Mouse (Mus musculus): ENCODE results near the gene Olfr599.
"Not testable (repeated sequence)": the region's sequence is repeated elsewhere in the genome, so short reads cannot be mapped to it uniquely, and the experiment has no call there.

The Olfr599 gene

DNA sequence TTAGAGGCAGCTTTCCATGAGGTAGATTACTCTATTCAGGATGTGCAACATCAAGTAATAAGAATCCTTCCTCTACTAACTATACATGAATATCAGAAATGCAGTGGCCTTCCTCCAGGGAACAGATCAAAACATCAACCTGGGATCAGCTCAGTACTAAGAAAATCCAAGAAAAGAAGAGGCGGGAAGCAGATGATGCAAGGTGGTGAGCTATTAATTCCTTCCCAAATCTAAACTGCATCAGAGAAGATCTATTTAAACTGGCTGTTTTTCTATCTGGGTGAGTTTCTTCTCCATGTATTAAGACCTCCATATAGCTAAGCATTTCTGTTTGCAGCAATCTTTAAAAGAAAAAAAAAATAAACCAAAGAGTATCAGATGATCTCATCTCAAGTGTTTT lies at the start of gene Olfr599:
TSS of gene Olfr599 (plus strand) at position 301 of the 400 bp plus-strand sequence.
- DNase-seq (ENCODE audit: extremely low read depth, low read depth, low spot score) = no peak

DNA sequence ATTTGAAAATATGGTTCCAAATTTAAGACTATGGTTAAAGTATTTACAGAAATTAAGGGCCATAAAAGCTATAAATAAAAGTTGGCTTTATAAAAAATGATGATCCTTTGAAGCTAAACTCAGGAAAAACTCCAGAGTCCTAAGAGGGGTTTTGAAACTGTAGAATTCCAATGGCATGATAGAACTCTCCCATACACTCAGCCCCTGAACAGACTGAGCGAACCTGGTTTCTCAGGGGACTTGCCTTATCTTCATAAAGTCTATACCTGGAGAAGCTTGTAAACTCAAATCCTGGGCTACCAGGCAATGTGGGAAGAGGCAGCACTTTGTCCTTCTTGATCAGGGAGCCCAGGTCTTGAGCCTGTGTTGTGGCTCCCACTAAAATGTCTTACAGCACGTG lies 30.4 kb upstream of the Olfr599 start, which contains the start of gene Olfr596:
TSS of gene Olfr596 (plus strand) at position 301 of the 400 bp plus-strand sequence.
- not testable (repeated sequence) for DNase-seq (ENCODE audit: extremely low read depth, low read depth, low spot score)

DNA sequence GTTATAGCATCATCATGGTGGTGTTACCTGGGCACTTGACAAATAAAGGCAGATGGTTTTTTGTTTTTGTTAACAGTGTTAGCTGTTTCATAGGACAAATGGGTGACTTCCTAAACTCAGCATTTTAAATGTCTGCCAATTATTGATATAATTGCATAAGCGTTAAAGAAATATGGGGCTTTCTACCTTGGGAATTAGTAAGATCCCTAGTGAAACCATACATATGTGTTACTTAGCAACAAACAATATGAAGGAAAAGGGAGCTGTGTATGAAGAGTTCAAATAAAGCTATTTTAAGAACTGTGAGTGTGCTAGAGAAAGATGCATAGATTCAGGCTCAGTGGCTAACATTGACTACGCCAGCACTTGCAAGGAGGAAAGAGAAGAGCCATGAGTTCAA lies 19.7 kb upstream of the Olfr599 start, which contains the start of gene Olfr597:
TSS of gene Olfr597 (plus strand) at position 301 of the 400 bp plus-strand sequence.
- DNase-seq (ENCODE audit: extremely low read depth, low read depth, low spot score) = not testable (repeated sequence)

DNA sequence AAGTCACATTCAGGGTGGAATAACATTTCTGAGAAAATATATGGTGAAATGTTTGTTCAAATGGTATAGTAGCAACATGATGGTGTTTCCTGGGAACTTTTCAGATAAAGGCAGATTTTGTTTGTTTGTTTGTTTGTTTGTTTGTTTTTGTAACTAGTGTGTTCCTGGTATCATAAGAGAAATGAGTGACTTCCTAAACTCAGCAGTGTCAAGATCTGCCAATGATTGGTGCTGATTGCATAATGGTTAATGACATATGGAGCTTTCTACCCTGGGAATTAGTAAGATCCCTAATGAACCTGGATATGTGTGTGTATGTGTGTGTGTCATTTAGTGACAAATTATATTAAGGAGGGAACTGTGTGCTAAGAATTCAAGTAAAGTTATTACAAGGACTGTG lies 12.4 kb upstream of the Olfr599 start, which contains the start of gene Olfr598:
TSS of gene Olfr598 (plus strand) at position 301 of the 400 bp plus-strand sequence.
- no peak for DNase-seq (ENCODE audit: extremely low read depth, low read depth, low spot score)

DNA sequence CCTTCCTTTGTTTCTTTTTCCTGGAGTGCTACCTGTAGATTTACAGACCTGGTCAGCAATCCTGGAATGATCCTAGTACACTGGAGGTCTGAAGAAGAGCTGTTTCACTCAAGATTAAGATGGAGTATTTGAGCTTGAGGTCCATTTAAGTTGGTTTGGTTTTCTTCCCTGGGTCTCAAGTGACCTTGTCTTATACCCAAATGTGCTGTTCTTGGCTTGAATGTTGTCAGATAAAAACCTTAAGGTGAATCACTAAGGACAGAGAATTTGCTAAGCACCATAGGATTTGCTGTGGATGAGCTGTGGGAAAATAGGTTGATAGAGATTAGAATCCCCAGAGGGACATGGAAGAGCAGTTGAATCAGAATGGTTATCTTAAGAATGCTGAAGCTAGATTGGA lies 13.9 kb downstream of the Olfr599 start, which contains the start of gene Olfr600:
TSS of gene Olfr600 (minus strand) at position 101 of the 400 bp plus-strand sequence.
- DNase-seq (ENCODE audit: extremely low read depth, low read depth, low spot score) = no peak

DNA sequence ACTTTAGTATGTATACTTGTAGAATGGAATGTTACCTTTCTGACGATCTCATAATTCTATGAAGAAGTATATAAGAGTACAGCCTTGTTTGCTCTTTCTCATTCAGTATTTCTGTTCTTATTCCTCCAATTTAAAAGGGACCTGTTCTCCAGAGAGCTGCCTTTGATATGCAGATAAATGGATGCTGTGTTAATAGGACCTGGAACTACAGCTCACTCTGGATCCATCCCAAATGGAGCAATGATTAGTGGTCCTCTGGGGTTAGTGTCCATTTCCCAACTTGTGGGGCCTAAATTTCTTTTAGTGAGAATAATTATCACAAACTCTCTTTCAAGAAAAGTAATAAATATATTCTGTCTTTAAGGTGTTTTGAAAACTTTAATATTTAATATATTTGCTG lies 26.8 kb downstream of the Olfr599 start, which contains the start of gene Olfr601:
TSS of gene Olfr601 (minus strand) at position 101 of the 400 bp plus-strand sequence.
- DNase-seq (ENCODE audit: extremely low read depth, low read depth, low spot score) = no peak

DNA sequence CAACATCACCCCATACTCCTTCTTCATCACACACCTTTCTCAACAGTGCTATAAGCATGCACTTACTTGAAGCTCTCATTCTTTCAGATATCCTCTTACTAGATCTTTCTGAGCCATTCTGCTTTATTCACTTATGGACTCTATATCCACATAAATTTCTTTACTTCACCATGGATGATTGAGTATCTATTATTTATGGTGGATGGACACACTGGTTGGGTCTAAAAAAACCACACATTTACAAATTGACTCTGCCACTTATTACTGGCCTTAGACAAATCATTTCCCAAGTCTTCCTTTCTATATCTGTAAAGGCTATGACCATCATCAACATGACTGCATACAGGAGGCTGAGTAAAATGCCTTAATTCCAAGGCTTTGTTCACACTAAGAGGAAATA lies 50.4 kb downstream of the Olfr599 start, which contains the start of gene Olfr603:
TSS of gene Olfr603 (minus strand) at position 101 of the 400 bp plus-strand sequence.
- DNase-seq (ENCODE audit: extremely low read depth, low read depth, low spot score) = no peak

Data from fat pad, adult 2 months (tissue).